Mouse (Mus musculus): ENCODE measurements around the gene Trappc12. TPM values are rescaled to one million over a fixed set of nuclear protein-coding genes. Genes with fewer than 3 reads are reported as not detected.
"Not testable (repeated sequence)": the region's sequence is repeated elsewhere in the genome, so short reads cannot be mapped to it uniquely, and the experiment has no call there.

Trappc12 gene
- polyA plus RNA-seq, 1 experiment from 2014 or later, result 29.5 TPM

DNA sequence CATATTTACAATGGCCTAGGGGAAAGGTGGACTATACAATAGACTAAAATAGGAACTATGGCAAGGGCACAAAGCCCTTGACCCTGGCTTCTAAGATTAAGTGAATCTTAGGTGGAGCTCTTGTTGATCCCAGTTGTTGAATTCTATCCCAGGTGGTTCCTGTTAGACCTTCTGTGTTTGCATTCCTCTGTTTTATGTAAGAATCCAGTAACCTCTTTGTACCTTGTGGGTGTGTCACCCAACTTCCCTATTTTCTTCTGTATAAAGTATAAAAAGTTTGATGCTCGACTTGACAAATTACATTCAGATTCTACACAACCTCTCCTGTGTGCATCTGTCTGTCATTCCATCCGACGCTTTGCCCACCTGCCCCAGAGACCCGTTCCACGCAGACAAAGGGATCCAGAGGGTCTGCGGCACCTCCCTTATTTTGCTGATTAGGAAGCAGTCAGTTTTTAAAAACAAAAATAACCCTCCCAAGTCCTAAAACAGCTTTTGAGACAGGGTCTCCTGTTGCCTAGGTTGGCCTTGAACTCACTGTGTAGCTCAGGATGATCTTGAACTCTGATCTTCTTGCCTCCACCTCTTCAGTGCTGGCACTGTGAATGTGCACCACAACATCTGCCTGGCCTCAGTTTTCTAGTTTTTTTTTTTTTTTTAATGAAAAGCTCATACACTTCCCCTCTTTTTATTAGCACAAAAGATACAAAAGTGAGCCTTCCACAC is 16.6 kb downstream of the Trappc12 start:
- WGBS, result 98% methylated on average over 6 of the region's 6 CpGs
- not testable (repeated sequence) for H3K4me1 ChIP-seq; H3K9ac ChIP-seq; H3K27me3 ChIP-seq (replicated peaks); H3K9me3 ChIP-seq; H3K4me3 ChIP-seq; H3K27ac ChIP-seq (replicated peaks); H3K4me2 ChIP-seq; ATAC-seq (ENCODE audit: extremely low read depth, insufficient number of reproducible peaks, low FRiP score, low TSS enrichment)
- H3K36me3 ChIP-seq, result peaks cover 83% of the 10 kb centered on the region

DNA sequence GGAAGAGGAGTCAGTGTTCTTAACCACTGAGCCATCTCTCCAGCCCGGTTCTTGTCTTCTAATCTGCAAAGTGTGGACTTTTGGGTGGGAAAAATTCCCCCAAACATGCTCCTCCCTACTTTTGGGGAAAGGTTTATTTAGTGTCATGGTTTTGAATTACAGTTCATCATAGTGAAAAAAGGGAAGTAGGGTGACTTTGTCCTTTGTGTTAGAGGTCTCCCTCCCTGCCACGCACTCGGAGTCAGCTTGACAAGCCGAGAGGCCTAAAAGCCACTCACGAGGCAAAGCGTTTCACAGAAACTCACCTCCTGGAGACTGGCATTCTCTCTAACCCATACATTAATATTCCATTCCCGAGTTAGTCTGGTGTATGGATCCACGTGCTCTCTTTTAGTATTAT is 17.6 kb downstream of the Trappc12 start:
- Histone ChIP-seq H3K4me1 (no peaks in the 10 kb centered on the region), H3K27ac (replicated peaks) (no peak overlapping the region), H3K27me3 (replicated peaks) (no peaks in the 10 kb centered on the region), H3K9ac (no peak overlapping the region), H3K9me3 (no peaks in the 10 kb centered on the region), H3K4me3 (no peak overlapping the region), H3K36me3 (peaks cover 87% of the 10 kb centered on the region), H3K4me2 (no peak overlapping the region)
- no peak for ATAC-seq (ENCODE audit: extremely low read depth, insufficient number of reproducible peaks, low FRiP score, low TSS enrichment)
- WGBS, result 89% methylated on average over 8 of the region's 8 CpGs

DNA sequence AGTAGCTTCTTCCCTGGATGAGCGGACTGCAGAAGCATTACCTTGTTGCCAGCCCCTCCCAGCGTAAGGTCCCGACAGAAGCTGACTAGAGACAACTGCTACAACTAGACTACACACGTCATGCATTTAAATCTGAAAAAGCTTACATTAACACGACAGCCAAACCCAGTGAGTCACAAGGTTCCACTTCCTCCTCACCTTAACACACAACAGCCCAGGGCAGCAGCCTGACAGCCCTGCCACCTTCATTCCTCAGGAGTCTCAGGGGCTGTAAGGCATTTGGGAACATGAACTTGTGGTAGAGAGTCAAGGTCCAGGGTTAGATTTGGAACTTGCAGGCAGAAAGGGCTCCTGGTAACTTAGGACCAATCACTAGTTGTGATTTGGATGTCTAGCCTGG is 23.2 kb downstream of the Trappc12 start:
- Histone ChIP-seq H3K36me3 (peaks cover 69% of the 10 kb centered on the region), H3K4me1 (no peaks in the 10 kb centered on the region), H3K4me2 (no peak overlapping the region), H3K9me3 (no peaks in the 10 kb centered on the region), H3K4me3 (no peak overlapping the region), H3K27me3 (replicated peaks) (no peaks in the 10 kb centered on the region), H3K27ac (replicated peaks) (no peak overlapping the region), H3K9ac (no peak overlapping the region)
- 84% methylated on average over 5 of the region's 5 CpGs for WGBS
- no peak for ATAC-seq (ENCODE audit: extremely low read depth, insufficient number of reproducible peaks, low FRiP score, low TSS enrichment)

DNA sequence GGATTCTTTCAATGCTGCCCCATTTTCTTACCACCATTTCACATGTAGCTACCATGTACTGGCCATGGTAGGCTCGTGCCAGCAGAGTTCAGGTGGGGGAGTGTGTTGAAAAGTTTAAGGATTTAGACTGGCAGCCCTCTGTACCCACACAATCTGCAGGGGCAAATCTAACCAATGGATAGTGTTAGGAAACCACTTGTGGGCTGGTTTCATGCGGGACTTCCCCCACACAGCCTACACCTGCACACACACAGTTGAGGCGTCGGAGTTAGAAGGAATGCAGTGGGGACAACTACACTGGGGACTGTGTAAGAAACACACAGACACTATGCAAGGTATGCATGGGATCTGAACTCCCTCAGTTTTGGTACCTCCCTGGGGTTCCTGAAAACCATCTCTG is 24.1 kb downstream of the Trappc12 start:
- Histone ChIP-seq H3K36me3 (peaks cover 69% of the 10 kb centered on the region), H3K4me3 (no peak overlapping the region), H3K9ac (no peak overlapping the region), H3K9me3 (no peaks in the 10 kb centered on the region), H3K27me3 (replicated peaks) (no peaks in the 10 kb centered on the region), H3K4me2 (no peak overlapping the region), H3K27ac (replicated peaks) (no peak overlapping the region), H3K4me1 (no peaks in the 10 kb centered on the region)
- 88% methylated on average over 4 of the region's 4 CpGs for WGBS
- no peak for ATAC-seq (ENCODE audit: extremely low read depth, insufficient number of reproducible peaks, low FRiP score, low TSS enrichment)

DNA sequence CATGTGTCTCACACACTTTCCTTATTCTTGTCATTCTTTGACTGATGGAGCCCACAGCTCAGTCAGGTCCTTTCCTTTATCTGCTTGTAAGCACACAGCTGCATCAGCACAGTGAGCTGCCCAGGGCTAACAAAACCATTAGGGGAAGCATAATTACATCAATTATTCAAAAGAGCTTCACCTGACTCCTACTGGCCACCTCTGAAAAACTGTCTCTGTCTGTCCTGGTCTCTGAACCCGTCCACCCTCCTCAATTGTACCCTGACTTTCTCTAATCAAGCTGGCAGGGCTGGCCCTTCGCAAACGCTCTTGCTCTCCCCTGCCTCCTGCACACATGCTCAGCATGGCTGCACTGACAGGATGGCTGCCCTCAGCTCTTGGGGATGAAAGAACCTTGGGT is 25.9 kb downstream of the Trappc12 start:
- H3K27me3 ChIP-seq (replicated peaks), result no peaks in the 10 kb centered on the region
- H3K9me3 ChIP-seq, result no peaks in the 10 kb centered on the region
- no peak for ATAC-seq (ENCODE audit: extremely low read depth, insufficient number of reproducible peaks, low FRiP score, low TSS enrichment)
- no peak overlapping the region for H3K4me3 ChIP-seq
- H3K4me2 ChIP-seq, result no peak overlapping the region
- no peak overlapping the region for H3K27ac ChIP-seq (replicated peaks)
- H3K36me3 ChIP-seq, result peaks cover 69% of the 10 kb centered on the region
- H3K4me1 ChIP-seq, result no peaks in the 10 kb centered on the region
- 83% methylated on average over 3 of the region's 3 CpGs for WGBS
- no peak overlapping the region for H3K9ac ChIP-seq

DNA sequence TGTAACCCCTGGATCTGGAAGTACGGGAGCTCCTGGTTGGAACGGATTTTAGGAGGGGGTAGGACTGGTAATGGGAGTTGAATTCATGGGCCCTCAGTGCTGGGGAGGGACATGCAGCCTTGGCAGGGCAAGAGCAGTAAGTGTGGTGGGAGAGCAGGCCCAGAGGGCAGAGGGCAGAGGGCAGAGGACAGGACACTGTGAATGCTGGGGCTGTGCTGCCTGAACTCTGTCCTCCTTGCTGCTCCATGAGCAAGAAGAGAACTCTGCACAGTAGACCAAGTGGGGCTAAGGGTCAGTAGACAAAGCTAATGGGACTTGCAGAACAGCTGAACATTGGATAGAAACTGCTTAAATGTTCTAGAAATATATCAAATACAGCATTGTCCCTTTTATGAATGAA is 32.2 kb downstream of the Trappc12 start:
- Histone ChIP-seq H3K27ac (replicated peaks) (no peak overlapping the region), H3K4me2 (no peak overlapping the region), H3K27me3 (replicated peaks) (no peaks in the 10 kb centered on the region), H3K9me3 (no peaks in the 10 kb centered on the region), H3K4me1 (no peaks in the 10 kb centered on the region), H3K36me3 (peaks cover 79% of the 10 kb centered on the region), H3K9ac (no peak overlapping the region), H3K4me3 (no peak overlapping the region)
- 88% methylated on average over 2 of the region's 2 CpGs for WGBS
- no peak for ATAC-seq (ENCODE audit: extremely low read depth, insufficient number of reproducible peaks, low FRiP score, low TSS enrichment)

DNA sequence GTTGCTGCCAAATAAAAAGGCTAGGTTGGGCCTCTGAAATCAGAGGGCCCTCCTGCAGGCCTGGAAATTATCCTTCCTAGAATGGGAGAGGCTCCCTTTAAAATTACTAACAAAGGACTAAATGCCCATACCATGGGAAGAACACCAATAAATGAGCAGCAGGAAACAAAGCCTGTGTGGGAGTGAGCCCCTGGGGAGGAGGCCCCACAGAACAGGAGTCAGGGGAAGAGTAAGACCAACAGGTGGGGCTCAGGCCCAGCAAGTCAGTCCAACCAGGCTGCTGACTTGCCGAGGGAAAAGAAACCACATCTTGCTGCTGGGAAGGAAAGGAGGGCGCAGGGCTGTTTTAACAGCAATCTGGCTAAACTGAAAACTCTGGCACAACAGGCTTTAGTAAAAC is 33.2 kb downstream of the Trappc12 start:
- ATAC-seq (ENCODE audit: extremely low read depth, insufficient number of reproducible peaks, low FRiP score, low TSS enrichment), result no peak
- H3K9ac ChIP-seq, result no peak overlapping the region
- H3K4me3 ChIP-seq, result no peak overlapping the region
- no peaks in the 10 kb centered on the region for H3K9me3 ChIP-seq
- no peak overlapping the region for H3K4me2 ChIP-seq
- no peaks in the 10 kb centered on the region for H3K27me3 ChIP-seq (replicated peaks)
- H3K36me3 ChIP-seq, result peaks cover 79% of the 10 kb centered on the region
- WGBS, result 72% methylated on average over 2 of the region's 2 CpGs
- H3K4me1 ChIP-seq, result no peaks in the 10 kb centered on the region
- H3K27ac ChIP-seq (replicated peaks), result no peak overlapping the region

DNA sequence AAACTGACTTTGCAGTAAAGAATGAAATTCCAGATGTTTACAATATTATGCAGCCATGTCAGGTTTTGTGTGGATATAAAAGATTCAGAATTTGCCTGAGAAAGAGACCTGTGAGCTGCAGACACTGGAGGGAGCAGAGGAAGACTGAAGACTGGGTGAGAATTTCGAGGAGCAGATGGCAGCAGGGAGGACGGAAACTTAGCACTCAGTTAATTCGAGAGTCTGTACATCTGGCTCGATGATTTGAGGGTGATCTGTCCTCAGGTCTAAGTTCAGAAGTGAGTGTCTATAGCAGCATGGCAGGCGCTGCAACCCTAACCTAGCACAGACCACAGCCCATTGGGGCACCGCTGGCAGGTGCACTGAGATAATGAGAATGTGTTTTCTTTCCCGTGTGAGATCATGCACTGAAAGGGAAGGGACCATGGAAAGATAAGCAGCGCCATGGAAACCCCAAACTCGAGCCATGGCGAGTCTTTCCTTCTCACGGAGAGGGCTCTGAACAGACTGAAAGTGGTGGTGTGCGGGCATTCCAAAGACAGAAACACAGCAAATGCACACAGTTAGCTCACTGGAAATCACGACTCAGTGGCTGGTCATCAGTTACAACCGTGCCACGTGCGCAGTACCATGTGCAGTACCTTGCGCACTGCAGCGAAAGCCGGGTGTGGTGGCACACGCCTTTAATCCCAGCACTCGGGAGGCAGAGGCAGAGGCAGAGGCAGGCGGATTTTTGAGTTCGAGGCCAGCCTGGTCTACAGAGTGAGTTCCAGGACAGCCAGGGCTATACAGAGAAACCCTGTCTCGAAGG is 35.2 kb downstream of the Trappc12 start:
- WGBS, result 79% methylated on average over 24 of the region's 24 CpGs
- no peak overlapping the region for H3K4me2 ChIP-seq
- H3K27ac ChIP-seq (replicated peaks), result no peak overlapping the region
- H3K4me1 ChIP-seq, result no peaks in the 10 kb centered on the region
- H3K4me3 ChIP-seq, result no peak overlapping the region
- H3K9me3 ChIP-seq, result no peaks in the 10 kb centered on the region
- H3K36me3 ChIP-seq, result peaks cover 78% of the 10 kb centered on the region
- ATAC-seq (ENCODE audit: extremely low read depth, insufficient number of reproducible peaks, low FRiP score, low TSS enrichment), result no peak
- H3K27me3 ChIP-seq (replicated peaks), result no peaks in the 10 kb centered on the region
- no peak overlapping the region for H3K9ac ChIP-seq

DNA sequence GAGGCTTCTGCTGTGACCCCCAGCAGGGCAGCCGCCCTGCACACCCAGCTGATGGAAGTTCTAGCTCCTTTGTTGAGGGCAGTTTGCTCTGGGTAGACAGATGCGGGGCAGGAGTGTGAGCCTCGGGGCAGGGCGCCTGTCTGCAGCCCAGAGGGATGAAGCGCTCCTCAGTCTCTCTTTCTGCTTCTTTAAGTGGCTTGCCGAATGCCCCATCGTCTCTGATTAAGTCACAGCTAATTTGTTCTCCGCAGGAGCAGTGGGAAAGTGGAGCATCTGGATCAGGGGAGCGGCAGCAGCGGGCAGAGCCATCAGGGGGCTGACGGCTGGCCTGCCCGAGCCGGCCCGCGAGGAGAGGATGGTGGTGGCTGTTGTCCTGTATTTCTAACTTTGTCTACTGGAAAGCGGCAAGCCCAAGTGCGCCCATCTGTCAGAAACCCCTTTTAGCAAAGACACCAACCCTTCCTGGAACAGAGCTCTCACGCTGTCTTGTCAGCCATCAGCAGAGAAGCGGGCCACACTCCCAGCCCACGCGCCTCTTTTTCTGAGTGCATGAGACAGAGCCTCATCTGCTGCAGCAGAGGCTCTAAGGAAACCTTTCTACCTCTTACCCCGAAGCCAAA is 39.6 kb downstream of the Trappc12 start:
- H3K9ac ChIP-seq, result no peak overlapping the region
- WGBS, result 72% methylated on average over 22 of the region's 22 CpGs
- H3K27me3 ChIP-seq (replicated peaks), result no peaks in the 10 kb centered on the region
- H3K4me2 ChIP-seq, result no peak overlapping the region
- H3K27ac ChIP-seq (replicated peaks), result no peak overlapping the region
- H3K36me3 ChIP-seq, result peaks cover 70% of the 10 kb centered on the region
- no peaks in the 10 kb centered on the region for H3K4me1 ChIP-seq
- H3K9me3 ChIP-seq, result no peaks in the 10 kb centered on the region
- H3K4me3 ChIP-seq, result no peak overlapping the region
- ATAC-seq (ENCODE audit: extremely low read depth, insufficient number of reproducible peaks, low FRiP score, low TSS enrichment), result no peak

DNA sequence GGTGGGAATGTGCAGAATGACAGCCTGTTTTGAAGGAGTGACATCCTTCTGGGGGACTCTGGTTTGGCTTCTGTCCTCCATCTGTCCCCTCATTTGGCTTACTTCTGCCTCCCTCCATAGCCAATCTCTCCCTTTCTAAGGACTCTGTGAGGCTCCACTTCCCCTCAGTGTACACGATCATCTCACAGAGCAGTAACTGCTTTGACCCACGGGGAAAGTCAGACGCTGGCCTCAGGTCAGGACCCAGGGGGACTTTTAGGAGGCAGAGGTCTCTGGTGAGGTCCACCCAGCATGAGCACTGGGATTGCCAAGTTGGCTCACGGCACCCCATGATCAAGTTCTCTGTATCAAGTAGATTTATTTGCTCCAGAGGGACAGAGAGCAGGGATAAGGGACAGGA is 42.1 kb downstream of the Trappc12 start:
- ATAC-seq (ENCODE audit: extremely low read depth, insufficient number of reproducible peaks, low FRiP score, low TSS enrichment), result no peak
- Histone ChIP-seq H3K4me3 (no peak overlapping the region), H3K9me3 (no peaks in the 10 kb centered on the region), H3K4me1 (no peaks in the 10 kb centered on the region), H3K27me3 (replicated peaks) (no peaks in the 10 kb centered on the region), H3K36me3 (peaks cover 57% of the 10 kb centered on the region), H3K4me2 (no peak overlapping the region), H3K27ac (replicated peaks) (no peak overlapping the region), H3K9ac (no peak overlapping the region)
- 80% methylated on average over 4 of the region's 4 CpGs for WGBS

DNA sequence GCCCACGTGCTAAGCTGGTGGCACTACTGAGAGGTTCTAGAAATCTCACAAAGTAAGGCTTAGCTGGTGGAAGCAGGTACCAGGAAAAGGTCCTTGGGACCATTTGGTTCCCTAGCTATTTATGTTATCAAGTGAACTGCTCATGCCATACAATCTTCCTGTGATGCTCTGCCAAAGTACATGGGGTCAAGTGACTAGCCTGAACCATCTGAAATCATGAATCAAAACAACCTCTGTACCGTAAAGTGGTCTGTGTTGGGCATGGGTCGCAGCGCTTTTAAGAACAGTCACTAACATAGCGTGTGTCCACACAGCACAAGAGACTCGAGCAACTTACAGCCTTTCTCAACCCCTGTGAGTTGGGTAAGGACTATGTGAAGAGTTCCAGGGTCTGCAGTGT is 45.1 kb downstream of the Trappc12 start:
- peaks cover 10% of the 10 kb centered on the region for H3K4me1 ChIP-seq
- 82% methylated on average over 6 of the region's 6 CpGs for WGBS

More for the DNA sequence above, 45.1 kb downstream of the Trappc12 start:
- Histone ChIP-seq H3K27ac (replicated peaks) (no peak overlapping the region), H3K9me3 (no peaks in the 10 kb centered on the region), H3K4me2 (no peak overlapping the region), H3K36me3 (peaks cover 33% of the 10 kb centered on the region), H3K27me3 (replicated peaks) (no peaks in the 10 kb centered on the region), H3K4me3 (no peak overlapping the region), H3K9ac (no peak overlapping the region)
- no peak for ATAC-seq (ENCODE audit: extremely low read depth, insufficient number of reproducible peaks, low FRiP score, low TSS enrichment)
